In the genomic region with DNA sequence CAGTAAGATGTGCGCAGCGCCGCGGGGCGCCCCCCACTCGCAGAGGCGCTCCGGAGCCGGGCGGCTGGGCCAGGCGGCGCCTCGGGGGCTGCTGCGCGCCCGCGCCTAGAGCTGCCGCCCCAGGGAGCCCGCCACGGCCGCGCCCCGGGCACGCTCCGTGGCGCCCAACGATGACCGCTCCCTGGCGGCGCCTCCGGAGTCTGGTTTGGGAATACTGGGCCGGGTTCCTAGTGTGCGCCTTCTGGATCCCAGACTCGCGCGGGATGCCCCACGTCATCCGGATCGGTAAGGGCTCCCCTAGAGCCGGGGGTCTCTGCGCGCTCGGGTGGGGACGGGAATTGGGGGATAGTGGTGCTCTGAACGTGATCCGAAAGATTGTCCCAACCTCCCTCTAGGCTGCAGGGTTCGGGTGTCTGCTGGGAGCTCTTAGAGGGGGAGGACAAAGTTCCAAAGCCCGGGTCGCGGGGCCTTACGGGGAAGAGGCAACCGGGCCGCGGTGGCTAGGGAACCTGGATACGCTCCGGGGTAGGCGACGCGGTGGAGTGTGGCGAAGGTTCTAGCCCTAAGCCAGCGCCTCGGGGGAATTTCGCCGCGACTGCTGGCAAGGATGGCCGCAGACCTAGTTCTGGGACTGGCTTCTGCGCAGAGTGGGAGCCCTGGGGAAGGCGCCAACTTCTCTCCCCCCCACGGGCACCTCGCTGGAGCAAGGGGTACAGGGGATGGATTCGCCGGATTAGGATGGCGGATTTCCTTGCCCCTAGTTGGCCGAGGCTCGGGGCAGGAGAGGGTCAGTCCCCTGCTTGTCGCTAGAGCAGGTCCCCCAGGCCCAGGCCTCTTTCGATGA, we compare ENCODE assay signal across 8 mouse cellular contexts. TPM values are rescaled to one million over a fixed set of nuclear protein-coding genes. Genes with fewer than 3 reads are reported as not detected.
DNase-seq lines count a peak whose midpoint lies in the region; ATAC-seq and TF ChIP-seq lines count a peak whose summit lies in the region.

TSS of gene Grik3 (plus strand) at position 40 of the 844 bp plus-strand sequence.

- ATAC-seq in stomach, postnatal 0 days (ENCODE audit: low FRiP score, low TSS enrichment): peak; percentile 31; the same call in 1 of the 2 replicates

- no peaks in the 10 kb centered on the region for H3K36me3 ChIP-seq in stomach, postnatal 0 days (ENCODE audit: control insufficient read depth, insufficient read depth, low read length)

- no peak within 1 kb of the TSS for H3K27ac ChIP-seq in stomach, postnatal 0 days (replicated peaks)

- H3K9ac ChIP-seq in stomach, postnatal 0 days (ENCODE audit: low read length): no peak within 1 kb of the TSS

- peak; percentile 54 to 58 for DNase-seq in cerebellum, postnatal 10 days
- DNase-seq in cerebellum, adult 9-11 months: no peak
- peak; percentile 28 for DNase-seq in right cerebral cortex, postnatal 14 days
- no peak for DNase-seq in right cerebral cortex, postnatal 36 days (ENCODE audit: low spot score in 2 of 2)
- peak; percentile 42 for DNase-seq in left cerebral cortex, postnatal 4 days
- no peak for DNase-seq in stomach, postnatal 0 days (ENCODE audit: low spot score)
- DNase-seq in cerebellum, adult 8-10 months: no peak
- no peak for DNase-seq in heart, postnatal 10 days

- peak within 1 kb of the TSS; percentile 36 for H3K4me2 ChIP-seq in stomach, postnatal 0 days (replicated peaks; ENCODE audit: low read depth)

- TF ChIP-seq EP300 in stomach, postnatal 0 days (optimal IDR thresholded peaks at IDR 0.05): no peak

- intact Hi-C loops in left cerebral cortex, postnatal 4 days (cut with DNase I): loop anchor here (10.0 kb wide), 3 partner anchors 124 to 444 kb away; no protein-coding TSS in a partner anchor
- intact Hi-C loops in heart, postnatal 10 days (cut with DNase I): loop anchor here (10.0 kb wide), 2 partner anchors 214 to 354 kb away; no protein-coding TSS in a partner anchor

- WGBS in stomach, postnatal 0 days: 1% methylated on average over 59 of the region's 77 CpGs

- H3K9me3 ChIP-seq in stomach, postnatal 0 days (ENCODE audit: control insufficient read depth, low read length): no peaks in the 10 kb centered on the region

- H3K27me3 ChIP-seq in stomach, postnatal 0 days (ENCODE audit: control insufficient read depth, insufficient read depth, low read length): peaks cover 41% of the 10 kb centered on the region

- H3K4me1 ChIP-seq in stomach, postnatal 0 days (replicated peaks; ENCODE audit: control insufficient read depth, insufficient read depth): 0 out of 2 replicates have a peak, but pooled peaks cover 2% of the 10 kb centered on the region

- H3K4me3 ChIP-seq in stomach, postnatal 0 days (ENCODE audit: low read depth, low read length): peak within 1 kb of the TSS; percentile 25

- TF ChIP-seq CTCF in stomach, postnatal 0 days (IDR thresholded peaks at IDR 0.05; ENCODE audit: low read depth): no peak

RNA-seq across cellular contexts. Expression of gene Grik3, which starts in this region (rescaled TPM):
- 10 to 100 TPM; 64.9 to 68.8 TPM for total RNA-seq in left cerebral cortex, postnatal 4 days (2021)
- 0.12 and 0.13 TPM in 2 replicates for polyA plus RNA-seq in stomach, postnatal 0 days (2015; fragmentation: Nextera tagmentation; extraction: Ambion mirVana)
- total RNA-seq in heart, postnatal 10 days (2021): under 1 TPM in 1 of 2 experiments, not detected in 1; 0.10 TPM

Comparison
In these comparisons a context has a peak if more than half of its experiments do, and no peak if none do; other contexts are left out.
1. RNA of gene Grik3 (total RNA-seq): 64.9 to 68.8 TPM in left cerebral cortex, postnatal 4 days; 0.10 TPM in heart, postnatal 10 days; every median in the first group is over 10 times any median in the second.
2. DNase-seq: peak in cerebellum, postnatal 10 days (2 of 2), right cerebral cortex, postnatal 14 days (single experiment) and left cerebral cortex, postnatal 4 days (single experiment); none in cerebellum, adult 9-11 months (single experiment), right cerebral cortex, postnatal 36 days (0 of 2), stomach, postnatal 0 days (single experiment), cerebellum, adult 8-10 months (single experiment) and heart, postnatal 10 days (0 of 2).
3. Peak in ATAC-seq, H3K4me3 ChIP-seq and H3K4me2 ChIP-seq in stomach, postnatal 0 days; RNA of the gene not detected or under 1 TPM.